Mouse (Mus musculus) erythroblast, embryonic 14.5 days (primary cell): Measurements from ENCODE around the gene Gm20479. TPM values are rescaled to one million over a fixed set of nuclear protein-coding genes. Genes with fewer than 3 reads are reported as not detected.

Experiments
- H3K27me3 ChIP-seq: 2 replicates; pipeline ENCODE4 v1.6.1; 2012; ENCODE audit warnings: inconsistent platforms; ENCODE audit not compliant: control insufficient read depth
- H3K36me3 ChIP-seq: 2 replicates; pipeline ENCODE4 v1.6.1; 2012; ENCODE audit warnings: mild to moderate bottlenecking, inconsistent platforms; ENCODE audit not compliant: control insufficient read depth
- H3K4me1 ChIP-seq: 2 replicates; pipeline ENCODE4 v1.6.1; 2012; ENCODE audit warnings: inconsistent platforms; ENCODE audit not compliant: control insufficient read depth
- H3K4me3 ChIP-seq: replicated peaks from 2 replicates; pipeline ENCODE3; 2012; ENCODE audit warnings: moderate library complexity, mild to moderate bottlenecking, inconsistent platforms
- H3K9me3 ChIP-seq: 2 replicates; pipeline ENCODE4 v1.6.1; 2012; ENCODE audit warnings: low read length, inconsistent platforms, mixed read lengths; ENCODE audit not compliant: control insufficient read depth
- GATA1 ChIP-seq: IDR thresholded peaks from 2 replicates; pipeline ENCODE4 v1.6.1; 2012; ENCODE audit warnings: low read length, inconsistent platforms, mixed read lengths
- TAL1 ChIP-seq: IDR thresholded peaks from 3 replicates; pipeline ENCODE4 v1.6.1; 2012; ENCODE audit warnings: low read length, inconsistent platforms, mixed read lengths
- polyA plus RNA-seq: library from polyadenylated mRNA; stranded (reverse); fragments of >175 nt; gene quantifications from 2 replicates; pipeline ENCODE4 v1.2.3, GENCODE M21; 2012

Gm20479 gene
- polyA plus RNA-seq = not detected in 2 replicates

DNA sequence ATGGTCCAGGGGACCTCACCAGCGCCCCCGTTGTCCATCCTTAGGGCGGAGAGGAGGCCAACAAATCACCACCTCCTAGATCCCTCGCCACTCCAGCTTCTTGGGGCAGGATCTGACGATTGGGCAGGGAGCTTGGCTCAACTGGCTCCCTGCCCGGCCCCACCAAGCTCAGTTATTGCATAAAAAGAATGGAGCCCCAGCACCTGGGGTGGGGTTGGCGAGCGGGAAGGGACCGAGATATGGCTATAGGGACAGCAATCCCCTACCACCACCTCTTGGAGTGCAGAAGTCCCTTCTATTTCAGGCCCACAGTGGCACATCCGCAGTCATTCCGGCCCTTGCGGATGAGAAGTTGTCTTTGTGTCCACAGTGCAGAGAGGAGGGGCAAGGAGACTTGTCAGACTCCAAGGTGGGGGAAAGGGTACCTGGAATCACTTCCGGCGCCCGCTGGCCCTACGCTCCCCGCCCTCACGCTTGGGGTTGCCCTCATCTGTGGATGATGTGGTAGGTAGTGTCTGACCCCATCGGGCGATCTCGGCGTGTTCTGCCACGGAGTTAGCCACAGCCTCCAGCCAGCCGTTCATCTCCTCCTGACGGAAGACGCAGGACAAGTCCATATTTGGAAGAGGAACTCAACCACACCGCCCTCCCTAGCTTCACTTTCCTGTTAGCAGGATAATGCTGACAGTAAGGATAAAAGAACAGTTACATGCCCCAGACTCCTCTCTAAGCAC lies at the start of gene Gm20479:
Gm20479 (minus strand) TSS at position 559 of the 734 bp plus-strand sequence.
- peaks cover 32% of the 10 kb centered on the region for H3K27me3 ChIP-seq
- H3K4me1 ChIP-seq = peaks cover 52% of the 10 kb centered on the region
- H3K4me3 ChIP-seq = peak within 1 kb of the TSS; percentile 72
- peaks cover 13% of the 10 kb centered on the region for H3K36me3 ChIP-seq
- no peak for TF ChIP-seq GATA1
- no peak for TF ChIP-seq TAL1
- H3K9me3 ChIP-seq = peaks cover 7% of the 10 kb centered on the region; the same call in 1 of the 2 replicates

DNA sequence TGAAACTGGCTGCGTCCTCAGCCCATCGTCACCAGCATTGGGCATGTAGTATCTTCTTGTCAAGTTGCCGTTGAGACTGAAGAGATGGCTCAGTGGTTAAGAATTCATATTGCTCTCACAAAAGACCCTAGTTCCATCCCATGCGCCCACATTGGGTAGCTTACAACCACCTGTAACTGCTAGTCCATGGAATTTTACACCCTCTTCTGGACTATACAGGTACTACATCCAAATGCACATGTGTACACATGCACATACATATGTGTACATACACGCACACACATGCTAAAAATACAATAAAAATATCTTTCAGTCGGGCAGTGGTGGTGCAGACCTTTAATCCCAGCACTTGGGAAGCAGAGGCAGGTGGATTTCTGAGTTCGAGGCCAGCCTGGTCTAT lies 49.3 kb upstream of the Gm20479 start:
- TF ChIP-seq TAL1 (no peak), GATA1 (no peak)

DNA sequence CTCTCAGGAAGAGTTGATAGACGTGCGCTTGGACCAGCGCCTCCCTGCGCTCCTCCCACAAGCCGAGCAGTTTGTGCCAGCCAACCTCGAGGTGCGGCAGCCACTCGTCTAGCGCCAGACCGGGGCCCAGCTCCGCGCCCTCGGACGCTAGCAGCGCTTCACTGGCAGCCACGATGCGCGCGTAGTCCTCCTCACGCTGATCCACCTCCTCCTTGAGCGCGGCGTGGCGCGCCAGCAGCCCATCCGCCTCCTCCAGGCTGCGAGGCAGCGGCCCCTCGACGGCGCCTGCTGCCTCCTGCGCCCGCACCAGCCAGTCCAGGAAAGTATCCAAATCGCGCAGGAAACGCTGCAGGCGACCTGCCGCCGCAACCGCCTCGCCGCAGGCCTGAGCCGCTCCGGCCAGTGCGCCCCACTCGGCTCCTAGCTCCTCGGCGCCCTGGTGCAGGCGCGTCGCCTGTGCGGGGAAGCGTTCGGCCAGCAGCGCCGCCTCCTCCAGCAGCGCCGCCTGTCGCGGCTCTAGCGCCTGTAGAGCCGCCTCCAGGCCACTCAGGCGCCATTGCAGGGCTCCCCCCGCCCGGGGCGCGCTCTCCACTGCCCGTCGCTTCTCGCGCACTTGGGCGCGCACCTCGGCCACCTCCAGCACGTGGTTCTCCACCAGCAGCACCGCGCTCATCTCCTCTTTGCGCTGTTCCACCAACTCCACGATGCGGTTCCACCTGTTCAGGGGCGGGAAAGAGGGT lies 47.2 kb upstream of the Gm20479 start:
- no peaks in the 10 kb centered on the region for H3K36me3 ChIP-seq
- TF ChIP-seq TAL1 (no peak), GATA1 (no peak)
- no peak overlapping the region for H3K4me3 ChIP-seq
- H3K9me3 ChIP-seq = peaks cover 14% of the 10 kb centered on the region
- peaks cover 9% of the 10 kb centered on the region for H3K4me1 ChIP-seq
- peaks cover 91% of the 10 kb centered on the region for H3K27me3 ChIP-seq

More for the DNA sequence above, 49.3 kb upstream of the Gm20479 start:
- H3K4me3 ChIP-seq = no peak overlapping the region
- H3K36me3 ChIP-seq = no peaks in the 10 kb centered on the region
- peaks cover 14% of the 10 kb centered on the region for H3K9me3 ChIP-seq
- H3K4me1 ChIP-seq = peaks cover 9% of the 10 kb centered on the region
- H3K27me3 ChIP-seq = peaks cover 97% of the 10 kb centered on the region

DNA sequence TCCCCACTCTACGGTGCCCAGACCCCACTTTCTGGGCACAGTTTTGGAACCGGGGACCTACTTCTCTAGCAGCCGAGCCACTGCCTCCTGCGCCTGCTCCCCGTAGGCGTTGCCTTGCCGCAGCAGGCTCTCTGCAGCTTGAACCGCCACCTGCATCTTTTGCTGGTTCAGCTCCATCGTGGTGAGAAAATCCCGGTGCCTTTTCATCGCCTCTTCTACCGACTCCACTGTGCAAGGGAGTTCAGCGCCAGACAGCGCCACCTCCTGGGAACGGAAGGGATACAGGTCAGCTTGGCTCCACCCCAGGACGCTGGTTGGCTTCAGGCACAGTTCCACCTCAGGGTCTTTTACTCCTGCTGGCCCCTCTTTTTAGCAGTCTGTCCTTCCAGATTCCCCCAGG lies 45.5 kb upstream of the Gm20479 start:
- Histone ChIP-seq H3K4me1 (no peaks in the 10 kb centered on the region), H3K4me3 (no peak overlapping the region), H3K9me3 (peaks cover 11% of the 10 kb centered on the region), H3K27me3 (peaks cover 88% of the 10 kb centered on the region), H3K36me3 (no peaks in the 10 kb centered on the region)
- no peak for TF ChIP-seq TAL1
- TF ChIP-seq GATA1 = no peak

DNA sequence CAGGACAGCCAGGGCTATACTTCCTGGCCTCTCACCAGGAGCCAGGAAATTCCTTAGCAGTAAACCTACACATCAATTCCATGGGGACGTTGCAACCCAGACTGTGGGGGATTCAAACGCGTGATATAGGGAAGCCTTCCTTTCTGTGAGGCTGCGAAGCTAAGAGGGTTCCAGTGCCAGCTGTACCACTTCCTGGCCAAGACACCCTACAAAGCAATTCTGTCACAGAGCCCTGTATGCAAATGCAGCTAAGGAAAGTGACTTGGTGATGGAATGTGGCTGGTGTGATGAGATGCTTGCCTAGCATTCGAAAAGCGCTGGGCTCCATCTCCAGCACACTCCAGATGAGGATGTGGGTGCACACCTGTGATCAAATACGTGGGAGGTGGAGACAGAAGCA lies 43.3 kb upstream of the Gm20479 start:
- TF ChIP-seq TAL1 = no peak
- TF ChIP-seq GATA1 = no peak
- Histone ChIP-seq H3K9me3 (peaks cover 8% of the 10 kb centered on the region; the same call in 1 of the 2 replicates), H3K4me1 (no peaks in the 10 kb centered on the region), H3K27me3 (peaks cover 88% of the 10 kb centered on the region), H3K36me3 (no peaks in the 10 kb centered on the region), H3K4me3 (no peak overlapping the region)

DNA sequence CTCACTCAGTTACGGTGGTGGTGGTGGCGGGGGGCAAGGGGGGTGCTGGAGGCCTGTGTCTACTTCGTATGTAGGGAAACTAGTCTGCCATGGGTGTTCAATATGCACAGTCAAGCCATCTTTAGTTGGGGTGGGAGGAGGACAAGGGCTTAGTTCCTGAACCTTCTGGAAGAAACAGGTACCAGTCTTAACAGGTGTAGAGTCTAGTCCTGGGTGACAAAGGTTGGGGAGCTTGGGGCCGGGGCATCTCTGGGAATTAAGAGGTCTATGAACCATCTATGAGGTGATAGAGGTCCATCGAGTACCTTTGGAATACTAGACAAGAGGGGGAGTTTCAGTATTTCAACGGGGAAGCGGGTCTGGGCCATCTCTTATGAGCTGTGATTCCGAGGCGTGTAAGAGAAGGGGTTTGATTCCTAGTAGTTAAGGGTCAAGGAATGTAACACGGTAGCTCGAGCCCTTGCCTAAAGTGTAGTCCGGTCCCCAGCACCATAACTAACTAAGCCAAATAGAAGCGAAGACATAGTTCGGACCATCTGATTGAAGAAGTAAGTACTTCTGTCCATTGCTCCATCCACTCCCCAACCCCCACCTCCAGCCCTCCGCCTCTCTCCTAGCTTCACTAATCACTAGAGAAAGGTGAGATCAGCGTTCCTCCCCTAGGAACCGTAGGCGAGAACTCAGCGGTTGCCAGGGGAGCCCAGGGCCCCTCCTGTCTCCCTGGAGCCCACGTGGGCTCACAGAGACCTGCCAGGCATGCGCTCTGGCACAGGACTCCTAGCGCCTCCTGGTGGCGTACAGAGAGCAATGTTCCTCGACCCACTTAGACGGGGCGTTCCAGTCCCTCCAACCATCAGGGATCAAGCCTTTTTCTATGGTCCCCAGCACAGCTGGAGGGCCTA lies 40.1 kb upstream of the Gm20479 start:
- H3K36me3 ChIP-seq = no peaks in the 10 kb centered on the region
- no peak overlapping the region for H3K4me3 ChIP-seq
- TF ChIP-seq TAL1 (no peak), GATA1 (no peak)
- H3K4me1 ChIP-seq = no peaks in the 10 kb centered on the region
- H3K27me3 ChIP-seq = peaks cover 87% of the 10 kb centered on the region
- H3K9me3 ChIP-seq = no peaks in the 10 kb centered on the region

DNA sequence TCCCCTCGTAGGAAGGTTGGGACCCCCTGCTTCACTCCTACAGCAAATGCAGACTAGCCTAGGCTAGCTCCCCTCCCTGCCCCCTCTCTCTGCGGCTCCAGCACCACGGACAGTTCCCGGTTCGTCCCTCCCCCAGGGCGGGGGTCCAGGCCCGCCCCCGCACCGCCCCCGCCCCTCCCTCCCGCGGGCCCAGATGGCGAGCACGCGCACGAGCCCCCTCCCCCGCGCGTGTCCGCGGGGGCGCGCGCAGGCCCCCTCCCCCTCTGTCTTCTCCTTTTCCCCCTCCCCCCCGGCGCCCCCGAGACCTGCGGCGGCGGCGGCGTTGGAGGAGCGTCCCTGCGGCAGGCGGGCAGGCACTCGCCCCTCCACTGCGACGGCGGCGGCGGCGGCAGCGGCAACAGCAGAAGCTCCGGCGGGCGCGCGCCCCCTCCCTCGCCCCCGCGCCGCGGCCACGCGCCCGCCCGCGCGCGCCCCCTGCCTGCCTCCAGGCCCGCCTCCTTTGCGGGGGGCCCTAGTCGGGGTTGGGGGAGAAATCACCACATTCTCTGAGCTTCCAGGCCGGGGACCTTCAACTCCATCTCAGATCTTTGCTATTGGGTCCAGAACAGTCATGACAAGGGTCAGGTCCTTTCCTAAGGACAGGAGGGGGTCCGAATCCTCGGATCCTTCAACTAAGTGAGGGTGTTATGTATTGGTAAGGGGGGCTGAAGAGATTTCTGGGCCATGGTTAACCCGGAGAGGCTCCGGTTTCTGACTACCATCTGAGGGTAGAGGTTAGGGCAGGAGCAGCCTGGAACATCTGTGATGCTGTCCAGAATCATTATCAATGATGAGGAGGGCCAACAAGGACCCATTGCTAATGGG lies 39.2 kb upstream of the Gm20479 start:
- H3K27me3 ChIP-seq = peaks cover 88% of the 10 kb centered on the region
- H3K4me3 ChIP-seq = no peak overlapping the region

DNA sequence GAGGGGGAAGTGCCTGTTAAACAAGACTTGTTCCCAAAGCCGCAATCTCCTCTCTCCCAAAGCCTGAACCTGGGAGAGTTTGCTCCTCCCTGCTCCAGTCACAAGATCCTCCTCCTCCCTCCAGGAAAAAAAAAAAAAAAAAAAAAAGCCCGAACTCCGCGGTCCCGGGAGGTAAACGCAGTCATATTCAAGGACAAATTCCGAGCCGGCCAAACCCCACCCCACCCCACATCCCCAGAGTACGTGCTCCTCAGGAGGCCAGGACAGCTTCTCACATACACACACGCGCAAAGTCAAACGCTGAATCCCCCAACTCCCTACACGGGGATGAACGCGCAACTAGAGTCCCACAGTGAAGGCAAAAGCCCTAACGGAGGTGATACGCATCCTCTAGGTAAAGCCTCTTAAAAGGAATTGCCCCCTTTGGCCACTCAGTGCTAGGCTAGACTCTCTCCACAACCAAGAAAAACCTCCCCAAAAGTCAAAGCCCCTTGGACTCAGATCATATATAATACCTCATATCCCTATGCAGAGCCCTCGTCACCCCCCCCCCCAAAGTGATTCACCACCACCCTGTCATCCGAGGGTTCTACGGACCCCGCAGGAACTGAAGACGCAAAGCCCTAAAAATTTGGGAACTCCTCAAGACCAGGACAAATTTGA lies 38.4 kb upstream of the Gm20479 start:
- Histone ChIP-seq H3K4me3 (no peak overlapping the region), H3K9me3 (no peaks in the 10 kb centered on the region), H3K4me1 (no peaks in the 10 kb centered on the region), H3K36me3 (no peaks in the 10 kb centered on the region), H3K27me3 (peaks cover 88% of the 10 kb centered on the region)
- TF ChIP-seq TAL1 = no peak
- no peak for TF ChIP-seq GATA1

More for the DNA sequence above, 39.2 kb upstream of the Gm20479 start:
- Histone ChIP-seq H3K36me3 (no peaks in the 10 kb centered on the region), H3K4me1 (no peaks in the 10 kb centered on the region), H3K9me3 (no peaks in the 10 kb centered on the region)
- TF ChIP-seq GATA1 = no peak
- no peak for TF ChIP-seq TAL1
